Mouse (Mus musculus) small intestine, adult 2 months (tissue): Measurements from ENCODE around the gene Zic5. TPM values are rescaled to one million over a fixed set of nuclear protein-coding genes. Genes with fewer than 3 reads are reported as not detected.
"Not testable (repeated sequence)": the region's sequence is repeated elsewhere in the genome, so short reads cannot be mapped to it uniquely, and the experiment has no call there.

Source experiments
- H3K27ac ChIP-seq: fragments of 200-500 bp; 2 replicates; pipeline ENCODE4 v1.5.1; 2012; ENCODE audit warnings: low read depth, low read length, control low read depth, inconsistent platforms; ENCODE audit not compliant: insufficient read depth
- H3K27me3 ChIP-seq: fragments of 200-500 bp; 2 replicates; pipeline ENCODE4 v1.6.1; 2012; ENCODE audit warnings: mild to moderate bottlenecking, moderate library complexity, low read length, inconsistent platforms; ENCODE audit not compliant: control insufficient read depth, insufficient read depth
- H3K36me3 ChIP-seq: fragments of 200-500 bp; 2 replicates; pipeline ENCODE4 v1.6.1; 2012; ENCODE audit warnings: mild to moderate bottlenecking, low read length, control low read depth, inconsistent platforms; ENCODE audit not compliant: control insufficient read depth, insufficient read depth
- H3K4me1 ChIP-seq: fragments of 200-500 bp; 2 replicates; pipeline ENCODE4 v1.6.1; 2012; ENCODE audit warnings: low read length, inconsistent platforms, mixed read lengths; ENCODE audit not compliant: control insufficient read depth, insufficient read depth, insufficient read length
- H3K4me3 ChIP-seq: fragments of 200-500 bp; 2 replicates; pipeline ENCODE4 v1.5.1; 2012; ENCODE audit warnings: low read depth, mild to moderate bottlenecking, control low read depth, inconsistent platforms, low read length, moderate library complexity
- CTCF ChIP-seq: fragments of 200-500 bp; IDR thresholded peaks from 2 replicates; pipeline ENCODE4 v1.5.1; 2012; ENCODE audit warnings: low read depth, mild to moderate bottlenecking, control low read depth, inconsistent platforms, low read length, moderate library complexity, mixed read lengths; ENCODE audit not compliant: insufficient replicate concordance, insufficient read length; ENCODE audit errors: extremely low read depth
- POLR2A ChIP-seq: fragments of 200-500 bp; IDR thresholded peaks from 2 replicates; pipeline ENCODE4 v1.6.1; 2012; ENCODE audit warnings: low read depth, mild to moderate bottlenecking, control low read depth, inconsistent platforms, low read length, moderate library complexity
- WGBS: fragments of 180-500 bp; shearing (Covaris S2); methylation state at CpG from one replicate; pipeline ENCODE4 v1.1.7; 2018; 5-methylcytosine and 5-hydroxymethylcytosine counted together
- polyA plus RNA-seq: library from polyadenylated mRNA; depleted of rRNA; stranded (reverse); fragments of >200 nt; gene quantifications from 2 replicates; pipeline ENCODE4 v1.2.3, GENCODE M21; 2012

The Zic5 gene
- polyA plus RNA-seq, 1 experiment: not detected

GRCm38 (mm10) chr14:122462689-122463079, 2.8 kb downstream of the Zic5 start:
- H3K36me3 ChIP-seq: no peaks in the 10 kb centered on the region
- H3K27ac ChIP-seq: no peak overlapping the region
- no peak overlapping the region for H3K4me3 ChIP-seq
- peaks cover 54% of the 10 kb centered on the region for H3K27me3 ChIP-seq
- peaks cover 12% of the 10 kb centered on the region for H3K4me1 ChIP-seq
- 36% methylated on average over 17 of the region's 17 CpGs for WGBS
- TF ChIP-seq POLR2A: no peak
- TF ChIP-seq CTCF: no peak

- Histone ChIP-seq H3K4me1 (peaks cover 12% of the 10 kb centered on the region), H3K4me3 (no peak overlapping the region), H3K36me3 (no peaks in the 10 kb centered on the region), H3K27me3 (peaks cover 50% of the 10 kb centered on the region), H3K27ac (no peak overlapping the region)
- TF ChIP-seq POLR2A: no peak
- TF ChIP-seq CTCF: no peak
- 41% methylated on average over 9 of the region's 9 CpGs for WGBS
These were observed 3.5 kb downstream of the Zic5 start for GRCm38 (mm10) chr14:122461966-122462365.

- Histone ChIP-seq H3K4me3 (no peak overlapping the region), H3K27ac (no peak overlapping the region), H3K4me1 (peaks cover 12% of the 10 kb centered on the region), H3K36me3 (no peaks in the 10 kb centered on the region), H3K27me3 (peaks cover 46% of the 10 kb centered on the region)
- WGBS: 47% methylated on average over 3 of the region's 3 CpGs
- no peak for TF ChIP-seq POLR2A
- TF ChIP-seq CTCF: no peak
These were observed 4.0 kb downstream of the Zic5 start for GRCm38 (mm10) chr14:122461500-122461899.

- Histone ChIP-seq H3K4me1 (peaks cover 10% of the 10 kb centered on the region), H3K27ac (no peak overlapping the region), H3K27me3 (peaks cover 40% of the 10 kb centered on the region), H3K4me3 (no peak overlapping the region), H3K36me3 (no peaks in the 10 kb centered on the region)
- WGBS: 60% methylated on average over 5 of the region's 5 CpGs
- no peak for TF ChIP-seq CTCF
- no peak for TF ChIP-seq POLR2A
These were observed 5.3 kb downstream of the Zic5 start for GRCm38 (mm10) chr14:122460226-122460625.

GRCm38 (mm10) chr14:122459776-122460175, 5.7 kb downstream of the Zic5 start:
- WGBS: 100% methylated on average over 1 of the region's 1 CpGs
- TF ChIP-seq CTCF: no peak
- no peak for TF ChIP-seq POLR2A
- H3K4me3 ChIP-seq: no peak overlapping the region
- H3K36me3 ChIP-seq: no peaks in the 10 kb centered on the region
- H3K4me1 ChIP-seq: peaks cover 7% of the 10 kb centered on the region
- no peak overlapping the region for H3K27ac ChIP-seq
- peaks cover 39% of the 10 kb centered on the region for H3K27me3 ChIP-seq

GRCm38 (mm10) chr14:122459332-122459731, 6.1 kb downstream of the Zic5 start:
- H3K4me3 ChIP-seq, H3K27ac ChIP-seq, H3K36me3 ChIP-seq, H3K4me1 ChIP-seq: not testable (repeated sequence)
- peaks cover 37% of the 10 kb centered on the region for H3K27me3 ChIP-seq
- WGBS: 77% methylated on average over 12 of the region's 12 CpGs

- Histone ChIP-seq H3K27me3 (peaks cover 43% of the 10 kb centered on the region), H3K4me1 (peaks cover 8% of the 10 kb centered on the region), H3K36me3 (no peaks in the 10 kb centered on the region), H3K4me3 (no peak overlapping the region), H3K27ac (no peak overlapping the region)
- 76% methylated on average over 4 of the region's 4 CpGs for WGBS
- TF ChIP-seq POLR2A: no peak
- TF ChIP-seq CTCF: no peak
These were observed 9.9 kb downstream of the Zic5 start for GRCm38 (mm10) chr14:122455562-122455958.

GRCm38 (mm10) chr14:122454901-122455561, 10.4 kb downstream of the Zic5 start:
- Histone ChIP-seq H3K27me3 (peaks cover 49% of the 10 kb centered on the region), H3K4me3 (no peak overlapping the region), H3K4me1 (peaks cover 8% of the 10 kb centered on the region), H3K36me3 (no peaks in the 10 kb centered on the region), H3K27ac (no peak overlapping the region)
- 68% methylated on average over 10 of the region's 10 CpGs for WGBS
- TF ChIP-seq CTCF (no peak), POLR2A (no peak)
